Mouse (Mus musculus): ENCODE data around the gene Galntl6.

Gene Galntl6

DNA sequence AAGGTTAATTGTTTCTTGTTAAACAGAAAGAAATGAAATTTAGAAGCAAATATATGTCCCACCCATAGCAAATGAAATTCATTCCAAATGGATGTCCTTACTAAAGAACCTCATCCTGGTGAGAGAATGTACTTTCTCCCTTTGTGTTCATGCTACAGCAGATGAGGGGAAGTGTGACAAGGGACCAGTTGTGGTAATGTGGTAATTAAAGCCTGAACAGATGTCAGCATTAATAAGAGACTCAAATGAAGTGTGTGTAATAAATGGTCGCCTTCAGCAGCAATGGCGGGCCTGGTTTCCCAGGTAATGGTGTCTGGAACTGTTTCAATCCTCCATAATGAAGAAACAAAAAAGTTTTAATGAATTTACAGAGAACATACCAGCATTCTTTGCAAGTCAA is 158.7 kb downstream of the Galntl6 start:
- DNase-seq (ENCODE audit: low read depth, low spot score) = no peak
- H3K27me3 ChIP-seq (ENCODE audit: control insufficient read depth, insufficient read depth, low read length, poor library complexity, severe bottlenecking) = no peaks in the 10 kb centered on the region
- H3K36me3 ChIP-seq (ENCODE audit: control insufficient read depth, insufficient read depth, low read length, poor library complexity, severe bottlenecking) = no peaks in the 10 kb centered on the region

DNA sequence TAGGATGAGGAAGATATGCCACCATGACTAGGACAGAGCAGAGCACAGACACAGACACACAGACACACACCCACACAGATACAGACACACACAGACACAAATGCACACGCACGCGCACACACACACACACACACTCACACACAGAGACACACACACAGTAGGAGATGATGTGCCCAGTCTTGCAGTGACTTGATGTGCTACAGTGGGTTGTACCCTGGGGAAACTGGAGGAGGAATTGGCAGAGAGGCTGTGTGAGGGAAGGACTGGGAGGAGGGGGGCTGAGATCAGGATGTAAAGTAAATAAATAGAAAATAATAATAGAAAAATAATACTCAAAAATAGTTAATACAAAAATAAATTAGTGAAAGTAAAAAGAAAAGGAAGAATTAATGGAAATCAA is 174.5 kb downstream of the Galntl6 start:
- no peaks in the 10 kb centered on the region for H3K36me3 ChIP-seq (ENCODE audit: control insufficient read depth, insufficient read depth, low read length, poor library complexity, severe bottlenecking)
- no peak for DNase-seq (ENCODE audit: low read depth, low spot score)
- no peaks in the 10 kb centered on the region for H3K27me3 ChIP-seq (ENCODE audit: control insufficient read depth, insufficient read depth, low read length, poor library complexity, severe bottlenecking)

DNA sequence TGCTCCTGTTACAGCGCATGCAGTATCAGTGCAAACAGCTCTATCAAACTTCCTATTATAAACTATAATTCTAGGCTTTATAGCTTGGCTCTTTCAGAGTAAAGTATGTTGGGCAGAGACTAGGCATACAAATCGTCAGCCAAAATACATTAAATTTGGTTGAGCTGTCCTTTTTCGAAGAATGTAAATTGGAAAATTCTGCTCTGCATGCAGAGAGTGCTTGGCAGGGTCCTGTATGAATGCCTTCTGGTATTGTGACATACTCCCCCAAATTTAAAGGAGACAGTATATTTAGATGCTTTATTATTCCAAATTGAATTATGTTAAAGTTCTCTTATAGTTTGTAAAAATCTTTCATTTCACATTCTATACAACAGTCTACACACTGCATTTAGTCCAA is 220.7 kb downstream of the Galntl6 start:
- Histone ChIP-seq H3K27me3 (ENCODE audit: control insufficient read depth, insufficient read depth, low read length, poor library complexity, severe bottlenecking) (no peaks in the 10 kb centered on the region), H3K36me3 (ENCODE audit: control insufficient read depth, insufficient read depth, low read length, poor library complexity, severe bottlenecking) (no peaks in the 10 kb centered on the region)

DNA sequence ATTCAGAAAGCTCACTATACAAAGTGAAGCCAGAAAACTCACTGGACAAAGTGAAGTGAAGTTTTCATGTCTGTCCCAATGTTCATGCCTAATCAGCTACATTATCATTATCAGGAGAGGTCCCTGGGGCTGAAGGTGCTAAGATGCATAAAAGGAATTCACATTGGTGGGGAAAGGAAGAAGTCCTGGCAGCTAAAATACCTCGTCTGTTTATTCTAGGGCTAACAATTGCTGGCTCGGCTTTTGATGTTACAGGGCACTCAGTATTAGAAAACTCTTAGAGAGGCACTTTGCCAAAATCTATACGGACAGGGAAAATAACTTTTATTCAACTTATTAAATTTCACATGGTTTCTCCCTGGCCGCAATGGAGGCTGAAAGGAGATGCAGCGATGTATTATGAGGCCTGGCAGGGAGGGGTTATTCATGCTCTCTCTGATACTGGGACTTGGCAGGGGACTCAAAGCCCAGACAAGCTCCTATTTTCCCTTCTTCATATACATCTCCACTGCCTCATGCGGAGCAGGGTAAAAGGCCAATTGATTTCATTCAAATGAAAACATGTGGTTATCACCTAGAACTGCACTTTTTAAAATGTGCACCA is 234.5 kb downstream of the Galntl6 start:
- no peaks in the 10 kb centered on the region for H3K27me3 ChIP-seq (ENCODE audit: control insufficient read depth, insufficient read depth, low read length, poor library complexity, severe bottlenecking)
- no peak for DNase-seq (ENCODE audit: low read depth, low spot score)
- no peaks in the 10 kb centered on the region for H3K36me3 ChIP-seq (ENCODE audit: control insufficient read depth, insufficient read depth, low read length, poor library complexity, severe bottlenecking)

More for the DNA sequence above, 220.7 kb downstream of the Galntl6 start:
- no peak for DNase-seq (ENCODE audit: low read depth, low spot score)

DNA sequence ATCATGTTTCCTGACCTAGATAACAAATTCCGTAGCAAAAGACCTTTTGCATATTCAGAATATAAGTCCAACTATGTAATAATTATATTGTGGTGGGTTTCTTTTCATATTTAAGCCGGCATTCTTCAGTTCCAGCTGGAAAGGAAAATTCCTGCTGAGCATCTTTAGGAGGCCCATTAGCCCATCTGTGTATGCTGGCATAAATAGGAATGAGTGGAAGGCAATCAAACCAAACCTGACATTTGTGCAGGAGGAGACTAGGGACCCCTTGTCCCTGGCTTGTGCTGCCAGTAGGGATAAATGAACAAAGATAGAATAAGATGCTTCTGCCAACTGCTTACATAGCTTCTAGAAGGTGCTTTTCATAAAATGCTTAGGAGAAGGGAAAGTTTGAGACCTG is 243.4 kb downstream of the Galntl6 start:
- H3K36me3 ChIP-seq (ENCODE audit: control insufficient read depth, insufficient read depth, low read length, poor library complexity, severe bottlenecking) = no peaks in the 10 kb centered on the region
- DNase-seq (ENCODE audit: low read depth, low spot score) = no peak
- no peaks in the 10 kb centered on the region for H3K27me3 ChIP-seq (ENCODE audit: control insufficient read depth, insufficient read depth, low read length, poor library complexity, severe bottlenecking)

DNA sequence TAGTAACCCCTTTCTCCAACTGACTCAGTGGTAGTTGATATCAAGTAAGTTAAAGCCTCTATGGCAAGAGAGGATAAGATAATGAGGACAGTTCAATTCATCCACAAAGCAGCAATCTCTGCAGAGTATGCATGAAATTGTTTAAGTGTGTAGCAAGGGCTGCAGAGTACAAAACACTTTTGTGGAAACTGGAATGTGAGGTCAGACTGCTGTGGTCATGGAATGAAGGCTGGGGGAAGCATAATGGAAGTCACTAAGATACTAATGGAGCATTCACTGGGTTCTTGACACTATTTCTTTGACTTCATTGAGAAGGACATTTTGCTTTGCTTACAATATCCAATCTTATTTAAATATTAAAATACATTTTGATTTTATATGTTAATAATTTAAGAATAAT is 252.4 kb downstream of the Galntl6 start:
- no peak for DNase-seq (ENCODE audit: low read depth, low spot score)
- Histone ChIP-seq H3K36me3 (ENCODE audit: control insufficient read depth, insufficient read depth, low read length, poor library complexity, severe bottlenecking) (no peaks in the 10 kb centered on the region), H3K27me3 (ENCODE audit: control insufficient read depth, insufficient read depth, low read length, poor library complexity, severe bottlenecking) (no peaks in the 10 kb centered on the region)

DNA sequence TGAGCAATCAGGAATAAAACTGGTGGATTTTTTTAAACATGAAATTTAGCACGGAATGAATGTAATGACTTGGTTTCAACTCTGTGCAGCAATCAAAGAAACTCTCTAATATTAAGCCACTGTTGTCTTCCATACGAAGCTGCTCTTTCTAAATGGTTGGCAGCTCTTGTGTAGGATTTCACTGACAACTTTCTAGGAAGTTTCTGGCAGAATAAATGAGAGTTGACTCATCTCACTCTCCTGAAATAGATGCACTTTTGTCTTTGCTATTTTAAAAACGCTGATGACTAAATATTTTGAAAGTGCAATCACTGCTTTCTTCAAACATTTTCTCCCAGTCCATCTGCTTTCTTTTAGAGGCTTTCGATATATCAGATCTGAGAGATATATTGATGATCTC is 256.8 kb downstream of the Galntl6 start:
- no peak for DNase-seq (ENCODE audit: low read depth, low spot score)
- Histone ChIP-seq H3K27me3 (ENCODE audit: control insufficient read depth, insufficient read depth, low read length, poor library complexity, severe bottlenecking) (no peaks in the 10 kb centered on the region), H3K36me3 (ENCODE audit: control insufficient read depth, insufficient read depth, low read length, poor library complexity, severe bottlenecking) (no peaks in the 10 kb centered on the region)

DNA sequence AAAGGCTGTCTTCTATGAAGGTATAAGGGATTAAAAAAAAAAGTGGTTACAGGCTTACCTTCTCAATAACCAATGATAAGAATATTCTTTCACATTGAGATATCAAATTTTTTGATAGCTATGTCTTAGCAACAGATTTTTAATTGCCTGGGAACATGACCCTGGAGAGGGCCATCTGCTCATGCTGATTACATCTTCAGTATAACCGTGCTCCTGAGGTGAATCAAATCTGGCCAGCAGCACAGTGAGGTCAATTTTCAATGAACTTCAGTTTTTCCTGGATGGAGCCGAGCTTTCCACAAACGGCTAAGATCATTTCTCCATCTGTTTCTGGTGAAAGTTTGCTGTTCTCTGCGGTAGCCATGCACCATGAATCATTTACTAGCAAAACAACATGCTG is 306.0 kb downstream of the Galntl6 start:
- H3K27me3 ChIP-seq (ENCODE audit: control insufficient read depth, insufficient read depth, low read length, poor library complexity, severe bottlenecking) = no peaks in the 10 kb centered on the region
- DNase-seq (ENCODE audit: low read depth, low spot score) = no peak
- H3K36me3 ChIP-seq (ENCODE audit: control insufficient read depth, insufficient read depth, low read length, poor library complexity, severe bottlenecking) = no peaks in the 10 kb centered on the region

DNA sequence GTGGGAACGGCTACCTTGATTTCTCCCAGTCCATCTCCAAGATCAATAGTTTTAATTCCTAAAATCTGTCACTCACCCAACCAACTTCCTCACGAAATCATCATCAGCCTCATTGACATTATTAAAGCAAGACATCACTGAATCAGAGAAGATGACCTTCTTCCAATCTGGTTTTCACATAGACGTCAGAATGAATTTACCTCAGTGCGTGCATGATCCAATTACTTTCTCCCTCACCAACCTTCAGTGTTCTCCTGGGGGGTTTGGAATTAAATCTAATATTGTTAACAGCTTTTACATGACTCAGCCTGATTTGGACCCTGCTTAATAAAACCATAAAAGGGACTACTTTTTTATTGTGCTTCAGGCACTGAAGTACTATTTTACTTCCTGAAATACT is 307.7 kb downstream of the Galntl6 start:
- H3K27me3 ChIP-seq (ENCODE audit: control insufficient read depth, insufficient read depth, low read length, poor library complexity, severe bottlenecking) = no peaks in the 10 kb centered on the region
- H3K36me3 ChIP-seq (ENCODE audit: control insufficient read depth, insufficient read depth, low read length, poor library complexity, severe bottlenecking) = no peaks in the 10 kb centered on the region
- no peak for DNase-seq (ENCODE audit: low read depth, low spot score)

DNA sequence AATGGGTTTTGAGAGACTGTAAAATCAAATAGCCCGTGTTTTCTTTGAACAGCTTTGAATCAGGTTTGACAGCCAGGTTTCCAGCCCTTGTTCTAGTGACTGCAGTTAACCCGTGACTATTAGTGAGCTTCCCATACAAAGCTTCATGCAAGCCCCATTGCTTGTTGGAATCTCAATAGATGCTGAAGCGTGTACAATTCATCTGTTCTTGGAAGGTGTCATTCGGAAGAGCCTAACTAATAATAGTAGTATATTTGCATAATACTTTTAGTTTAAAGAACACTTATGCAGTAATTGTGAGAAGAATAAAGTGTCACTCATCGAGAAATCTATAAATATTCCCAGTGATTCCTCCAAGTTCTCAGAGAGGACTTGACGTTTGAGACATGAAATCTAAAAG is 314.6 kb downstream of the Galntl6 start:
- no peaks in the 10 kb centered on the region for H3K27me3 ChIP-seq (ENCODE audit: control insufficient read depth, insufficient read depth, low read length, poor library complexity, severe bottlenecking)
- DNase-seq (ENCODE audit: low read depth, low spot score) = no peak

DNA sequence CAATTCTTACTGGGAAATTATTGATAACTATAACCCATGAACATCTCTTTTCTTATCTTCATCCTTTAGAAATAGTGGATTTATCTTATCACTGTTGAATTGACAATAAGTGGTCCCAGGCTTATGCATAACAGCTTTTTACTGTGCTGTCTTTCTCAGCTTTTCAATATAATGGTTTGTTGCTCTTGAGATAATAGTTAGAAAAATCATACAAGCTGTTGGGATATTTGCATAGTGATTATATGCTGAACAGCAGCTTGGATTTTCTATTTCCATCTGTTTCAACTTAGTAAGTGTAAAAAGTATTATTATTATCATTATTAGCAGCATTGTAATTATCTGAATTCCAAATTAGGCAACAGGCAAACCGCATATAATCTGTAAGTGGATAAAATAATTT is 337.1 kb downstream of the Galntl6 start:
- DNase-seq (ENCODE audit: low read depth, low spot score) = no peak
- no peaks in the 10 kb centered on the region for H3K27me3 ChIP-seq (ENCODE audit: control insufficient read depth, insufficient read depth, low read length, poor library complexity, severe bottlenecking)
- H3K36me3 ChIP-seq (ENCODE audit: control insufficient read depth, insufficient read depth, low read length, poor library complexity, severe bottlenecking) = no peaks in the 10 kb centered on the region

More for the DNA sequence above, 314.6 kb downstream of the Galntl6 start:
- H3K36me3 ChIP-seq (ENCODE audit: control insufficient read depth, insufficient read depth, low read length, poor library complexity, severe bottlenecking) = no peaks in the 10 kb centered on the region

DNA sequence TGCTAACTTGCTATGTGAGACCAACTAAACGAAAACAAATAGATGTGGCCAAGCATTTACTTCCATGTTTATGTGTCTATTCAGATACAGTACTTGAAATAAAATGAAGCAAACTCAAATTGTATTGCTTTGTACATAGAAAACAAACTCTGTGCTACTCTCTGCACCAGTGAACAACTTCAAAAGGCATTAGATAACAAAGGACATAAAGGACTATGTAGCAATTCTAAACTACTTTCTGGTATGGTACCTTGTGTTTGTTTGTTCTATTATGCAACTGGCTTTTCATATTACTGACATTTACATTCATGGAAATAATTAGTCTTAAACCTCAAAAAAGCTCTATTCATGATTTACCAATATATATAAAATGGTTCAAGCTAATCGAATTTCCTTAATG is 344.4 kb downstream of the Galntl6 start:
- Histone ChIP-seq H3K27me3 (ENCODE audit: control insufficient read depth, insufficient read depth, low read length, poor library complexity, severe bottlenecking) (no peaks in the 10 kb centered on the region), H3K36me3 (ENCODE audit: control insufficient read depth, insufficient read depth, low read length, poor library complexity, severe bottlenecking) (no peaks in the 10 kb centered on the region)
- no peak for DNase-seq (ENCODE audit: low read depth, low spot score)

DNA sequence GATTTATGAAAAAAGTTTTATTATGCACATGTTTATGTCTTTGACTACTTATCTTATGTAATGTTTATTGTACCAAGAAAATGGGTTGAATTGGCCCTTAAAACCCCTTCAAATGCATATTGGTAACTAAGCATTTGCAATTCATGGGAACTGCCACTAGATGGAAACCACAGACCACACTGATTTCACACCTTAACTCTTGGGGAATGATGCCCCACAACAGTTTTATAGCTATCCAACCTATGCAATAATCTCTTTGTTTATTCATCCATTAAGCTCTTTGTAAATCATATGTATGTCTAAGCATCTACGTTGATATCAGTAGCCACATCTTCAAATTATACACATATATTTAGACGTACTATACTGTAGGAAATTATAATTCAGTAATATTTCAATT is 346.3 kb downstream of the Galntl6 start:
- no peak for DNase-seq (ENCODE audit: low read depth, low spot score)
- H3K36me3 ChIP-seq (ENCODE audit: control insufficient read depth, insufficient read depth, low read length, poor library complexity, severe bottlenecking) = no peaks in the 10 kb centered on the region

DNA sequence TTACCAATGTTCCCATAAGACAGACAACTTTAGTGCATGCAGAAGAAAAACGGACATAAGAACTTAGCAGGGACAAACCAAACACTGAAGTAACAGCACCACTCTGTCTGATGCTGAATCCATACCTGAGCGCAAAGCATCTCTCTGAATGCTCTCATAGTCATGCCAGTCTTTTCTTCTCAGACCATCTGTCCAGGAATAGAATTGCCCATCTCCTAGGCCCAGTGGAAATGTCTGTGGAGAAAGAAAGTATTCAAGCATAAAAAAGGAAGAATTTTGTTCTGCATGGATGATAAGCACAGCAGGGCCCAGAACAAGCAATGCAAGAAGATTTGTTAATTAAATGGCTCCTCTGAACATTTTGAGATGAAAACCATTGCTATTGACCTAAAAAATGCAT is 376.7 kb downstream of the Galntl6 start:
- Histone ChIP-seq H3K36me3 (ENCODE audit: control insufficient read depth, insufficient read depth, low read length, poor library complexity, severe bottlenecking) (no peaks in the 10 kb centered on the region), H3K27me3 (ENCODE audit: control insufficient read depth, insufficient read depth, low read length, poor library complexity, severe bottlenecking) (no peaks in the 10 kb centered on the region; the same call in 1 of the 2 replicates)
- DNase-seq (ENCODE audit: low read depth, low spot score) = no peak

More for the DNA sequence above, 346.3 kb downstream of the Galntl6 start:
- H3K27me3 ChIP-seq (ENCODE audit: control insufficient read depth, insufficient read depth, low read length, poor library complexity, severe bottlenecking) = no peaks in the 10 kb centered on the region

DNA sequence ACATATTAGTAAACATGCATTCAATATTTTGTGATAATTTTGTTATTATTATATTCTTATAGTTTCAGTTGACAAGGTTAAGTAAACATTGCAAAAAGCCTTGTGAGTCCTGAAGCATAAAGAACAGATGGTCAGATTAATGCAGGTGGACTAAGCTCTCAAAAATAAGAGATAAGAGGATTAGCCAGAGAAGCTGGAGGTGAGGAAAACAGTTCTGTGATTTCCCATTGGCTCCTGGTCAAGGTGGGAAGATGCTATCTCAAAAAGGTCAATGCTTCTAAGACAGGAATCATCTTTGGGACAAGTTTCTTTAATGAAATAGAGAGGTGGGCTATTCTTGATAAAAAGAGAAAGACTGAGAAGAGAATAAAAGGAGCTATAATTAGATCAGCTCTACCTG is 377.8 kb downstream of the Galntl6 start:
- Histone ChIP-seq H3K27me3 (ENCODE audit: control insufficient read depth, insufficient read depth, low read length, poor library complexity, severe bottlenecking) (no peaks in the 10 kb centered on the region; the same call in 1 of the 2 replicates), H3K36me3 (ENCODE audit: control insufficient read depth, insufficient read depth, low read length, poor library complexity, severe bottlenecking) (no peaks in the 10 kb centered on the region)

DNA sequence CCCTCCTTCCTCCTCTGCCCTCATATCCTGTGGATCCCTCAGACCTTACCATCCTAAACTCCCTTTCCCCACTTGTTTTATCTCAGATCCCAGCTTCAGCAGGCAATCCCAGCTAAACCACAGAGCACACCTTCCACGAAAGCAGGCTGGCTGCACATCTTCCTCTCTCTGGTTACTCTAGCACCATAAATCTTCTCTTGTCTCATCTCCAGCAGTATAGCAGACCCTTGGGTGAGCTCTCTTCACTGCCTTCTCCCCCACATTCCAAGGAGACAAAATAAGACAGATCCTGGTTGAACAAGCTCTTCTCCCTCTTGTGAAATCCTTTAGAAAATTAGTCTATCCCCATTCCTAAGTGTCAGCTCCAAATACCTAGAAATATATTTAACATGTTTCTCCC is 389.0 kb downstream of the Galntl6 start:
- DNase-seq (ENCODE audit: low read depth, low spot score) = no peak
- Histone ChIP-seq H3K36me3 (ENCODE audit: control insufficient read depth, insufficient read depth, low read length, poor library complexity, severe bottlenecking) (no peaks in the 10 kb centered on the region), H3K27me3 (ENCODE audit: control insufficient read depth, insufficient read depth, low read length, poor library complexity, severe bottlenecking) (no peaks in the 10 kb centered on the region)

More for the DNA sequence above, 377.8 kb downstream of the Galntl6 start:
- DNase-seq (ENCODE audit: low read depth, low spot score) = no peak
